Mouse (Mus musculus): Measurements from ENCODE around the gene Gm21973. TPM values are rescaled to one million over a fixed set of nuclear protein-coding genes. Genes with fewer than 3 reads are reported as not detected.
A peak's percentile ranks its signal among the peaks of the same experiment; 100 is the strongest.

Gene Gm21973
- total RNA-seq (2021): not detected

DNA sequence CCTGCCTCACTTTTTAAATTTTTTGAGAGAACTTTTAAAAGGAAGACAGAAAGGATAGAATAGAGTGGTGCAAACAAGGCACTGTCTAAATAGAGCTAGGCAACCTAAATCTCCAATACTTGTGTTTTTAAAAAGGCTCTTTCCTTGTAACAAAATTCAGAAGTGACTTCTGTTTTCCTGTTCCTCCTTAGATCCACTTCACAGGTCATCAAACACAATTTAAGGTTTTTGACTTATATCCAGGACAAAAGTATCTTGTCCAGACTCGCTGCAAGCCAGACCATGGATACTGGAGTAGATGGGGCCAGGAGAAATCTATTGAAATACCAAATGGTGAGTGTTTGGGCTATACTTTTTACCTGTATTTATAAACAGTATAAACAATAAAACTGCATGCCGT, at the start of gene Gm21973:
TSS of gene Gm21973 (plus strand) at position 301 of the 400 bp plus-strand sequence.
- no peak for DNase-seq

DNA sequence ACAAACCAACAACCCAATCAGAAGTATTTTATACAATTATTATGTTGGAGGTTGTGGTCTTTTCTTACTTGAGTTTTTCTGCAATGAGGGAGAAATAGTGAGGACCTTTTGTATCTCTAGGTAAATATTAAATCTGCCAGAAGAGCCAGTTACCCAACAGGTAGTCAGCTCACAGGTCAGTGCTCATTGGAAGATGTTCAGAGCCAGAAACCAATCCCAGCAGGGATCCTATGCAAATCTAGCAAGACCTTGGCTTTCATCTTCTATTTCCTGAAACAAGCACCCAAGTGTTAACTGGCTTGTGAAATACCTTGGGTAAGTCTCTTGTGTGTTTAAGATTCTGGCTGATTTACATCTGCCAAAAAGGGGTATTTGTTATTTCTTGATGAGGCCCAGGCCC, 48.8 kb upstream of the Gm21973 start:
- no peak for DNase-seq

- no peak for DNase-seq
These were observed 47.7 kb upstream of the Gm21973 start for GRCm38 (mm10) chr15:10277461-10277860.

GRCm38 (mm10) chr15:10281546-10281945, 43.6 kb upstream of the Gm21973 start:
- no peak for DNase-seq

DNA sequence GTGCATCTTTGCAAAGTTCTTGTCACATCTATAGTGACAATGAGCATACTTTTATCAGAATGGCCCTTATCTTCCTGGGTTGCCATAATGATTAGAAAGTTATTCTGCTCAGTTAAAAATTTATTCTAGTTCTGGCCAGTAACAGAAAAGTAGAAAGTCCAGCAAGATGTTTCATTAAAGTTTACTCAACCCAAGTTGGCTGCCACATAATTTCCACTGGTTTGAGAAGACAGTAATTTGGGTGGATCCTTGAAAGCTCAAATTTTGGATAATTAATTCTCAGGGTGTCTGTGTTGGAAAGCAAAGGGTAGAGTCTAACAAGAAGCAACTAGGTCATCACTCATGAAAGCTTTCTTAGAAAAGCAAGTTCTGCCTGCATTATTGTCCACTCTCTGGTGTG, 41.5 kb upstream of the Gm21973 start:
- DNase-seq: no peak

DNA sequence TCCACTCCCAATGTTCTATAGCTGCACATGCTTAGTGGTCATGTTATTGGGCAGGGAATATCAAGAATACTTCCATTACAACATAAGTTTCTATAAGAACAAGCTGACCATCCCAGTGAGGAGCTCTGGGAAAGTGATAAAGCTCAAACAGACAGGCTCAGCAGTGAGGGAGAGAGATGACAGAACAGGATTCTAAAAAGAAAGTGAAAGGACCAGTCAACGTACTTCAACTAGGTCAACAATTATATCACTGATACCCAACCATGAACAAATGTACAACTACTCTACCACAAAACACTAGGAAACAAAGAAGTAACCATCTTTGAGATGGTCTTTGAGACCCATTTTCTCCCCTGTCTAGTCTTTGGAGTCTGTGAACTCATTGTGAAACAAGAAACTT, 28.6 kb upstream of the Gm21973 start:
- DNase-seq: no peak

GRCm38 (mm10) chr15:10298058-10298457, 27.1 kb upstream of the Gm21973 start:
- no peak for DNase-seq

DNA sequence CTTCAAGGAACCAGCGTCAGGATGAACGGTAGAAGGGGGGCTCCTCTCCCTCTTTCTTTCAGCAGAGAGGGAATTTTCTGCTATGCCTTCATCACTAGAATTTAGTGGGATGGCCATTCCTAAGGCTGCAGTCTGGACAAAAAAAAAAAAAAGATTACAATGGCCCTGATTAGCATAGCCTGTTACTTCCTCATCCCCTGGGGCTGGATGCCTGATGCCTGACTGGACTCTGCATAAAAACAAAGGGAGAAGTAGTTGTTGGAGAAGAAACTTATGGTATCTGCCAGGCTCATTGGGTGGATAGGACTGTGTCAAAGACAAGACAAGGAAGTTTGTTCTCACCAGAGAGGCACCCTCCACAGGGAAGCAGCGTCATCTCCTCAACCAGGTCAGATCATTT, 25.7 kb upstream of the Gm21973 start:
- no peak for DNase-seq

DNA sequence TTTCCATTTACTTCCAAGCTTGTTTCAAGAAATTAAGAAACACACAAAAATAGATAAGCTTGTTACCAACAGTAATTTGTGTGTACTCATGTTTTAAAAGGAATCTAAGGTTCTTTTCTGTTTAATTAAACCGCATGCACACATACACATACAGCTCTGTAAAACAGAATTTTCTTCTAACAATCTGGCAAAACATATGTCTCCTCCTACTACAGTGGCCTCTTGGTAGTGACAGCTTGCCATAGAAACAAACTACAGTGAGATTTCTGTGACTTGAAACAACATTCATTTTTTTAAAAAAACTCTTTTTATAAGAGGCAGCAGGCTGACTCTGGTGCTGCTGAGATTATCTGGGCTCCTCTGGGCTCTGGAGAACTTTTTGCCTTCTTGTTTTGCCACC, 18.7 kb upstream of the Gm21973 start:
- no peak for DNase-seq

- no peak for DNase-seq
These were observed 13.4 kb upstream of the Gm21973 start for GRCm38 (mm10) chr15:10311826-10312225.

GRCm38 (mm10) chr15:10313522-10314455, 11.4 kb upstream of the Gm21973 start:
- DNase-seq: peak; percentile 43 to 61

GRCm38 (mm10) chr15:10330626-10331025, 5.4 kb downstream of the Gm21973 start:
- DNase-seq: no peak

- no peak for DNase-seq
These were observed 7.4 kb downstream of the Gm21973 start for GRCm38 (mm10) chr15:10332566-10332965.

DNA sequence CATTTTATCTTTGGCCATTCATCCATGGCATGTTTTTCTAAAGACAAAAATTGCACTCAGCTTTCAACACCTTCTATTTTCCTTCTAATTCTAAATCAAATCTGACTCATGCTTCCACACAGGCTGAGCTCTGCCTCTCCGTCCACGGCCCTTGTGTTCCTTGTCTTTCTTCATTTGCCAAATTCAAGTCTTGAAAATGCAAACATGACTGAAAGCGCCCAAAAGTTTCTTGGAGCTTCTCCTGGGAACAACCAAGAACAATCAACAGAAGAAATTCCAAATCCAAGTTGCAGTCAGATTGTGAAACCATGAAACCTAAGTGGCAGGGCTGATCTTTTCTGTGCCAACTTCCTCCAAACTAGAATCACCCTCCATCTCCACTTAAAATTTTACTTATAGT, 13.4 kb downstream of the Gm21973 start:
- no peak for DNase-seq

- no peak for DNase-seq
These were observed 21.9 kb downstream of the Gm21973 start for GRCm38 (mm10) chr15:10347044-10347443.

- no peak for DNase-seq
These were observed 33.1 kb downstream of the Gm21973 start, which contains the start of gene Agxt2 for GRCm38 (mm10) chr15:10358039-10358948. Agxt2 (plus strand) TSS chr15:10358532.

DNA sequence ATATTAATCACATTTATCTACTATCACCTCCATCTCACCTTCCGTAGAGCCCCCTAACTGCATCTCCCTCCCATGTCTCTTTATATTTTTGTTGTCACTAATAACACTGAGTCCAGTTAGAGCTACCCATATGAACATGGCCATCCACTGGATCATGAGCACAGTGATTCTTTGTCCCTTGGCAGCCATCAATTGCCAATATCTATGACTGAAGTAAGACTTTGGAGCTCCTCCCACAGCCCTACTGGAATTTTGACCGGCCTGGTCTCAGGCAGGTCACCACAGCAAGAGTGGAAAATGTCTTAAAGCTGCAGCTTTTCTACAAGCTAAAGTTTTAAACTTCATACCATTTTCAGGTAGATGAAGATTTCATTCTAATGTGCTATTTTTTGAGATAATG, 41.2 kb downstream of the Gm21973 start:
- no peak for DNase-seq

- DNase-seq: no peak
These were observed 50.2 kb downstream of the Gm21973 start for GRCm38 (mm10) chr15:10375404-10375803.

GRCm38 (mm10) chr15:10378338-10378959, 53.3 kb downstream of the Gm21973 start:
- DNase-seq: no peak

DNA sequence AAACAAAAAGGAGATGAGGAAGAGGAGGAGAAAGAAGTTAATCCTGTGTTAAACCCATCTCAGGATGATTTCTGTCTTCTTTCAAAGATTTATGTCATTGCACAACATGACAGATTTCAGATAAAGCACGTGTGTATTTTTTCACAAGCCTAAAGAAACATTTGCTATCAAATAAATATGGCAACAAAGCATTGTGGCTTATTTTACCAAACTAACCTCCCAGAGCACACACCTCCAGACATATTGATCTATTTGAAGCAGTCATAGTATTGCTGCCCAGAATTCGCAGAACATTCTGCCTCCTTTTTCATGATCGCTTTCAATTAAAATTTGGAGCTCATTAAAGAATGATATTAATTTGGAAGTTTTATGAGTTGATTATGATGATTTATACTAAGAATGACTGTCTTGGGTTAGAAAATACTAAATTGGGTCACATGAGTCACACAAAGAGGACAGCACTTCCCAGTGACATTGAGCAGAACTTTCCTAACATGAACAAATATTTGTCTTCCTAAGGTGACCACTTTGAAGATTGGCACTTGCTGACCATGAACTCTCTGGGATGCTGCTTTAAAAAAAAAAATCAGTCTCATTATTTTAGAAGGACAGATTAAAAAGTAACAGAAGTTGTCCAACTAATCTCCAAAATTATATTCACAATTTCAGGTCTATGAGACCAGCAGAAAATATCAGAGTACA, 54.7 kb downstream of the Gm21973 start:
- DNase-seq: no peak

- no peak for DNase-seq
These were observed 62.1 kb downstream of the Gm21973 start for GRCm38 (mm10) chr15:10387263-10387662.

- DNase-seq: no peak
These were observed 74.6 kb downstream of the Gm21973 start for GRCm38 (mm10) chr15:10399795-10400194.

Data from layer of hippocampus, postnatal 36 days (tissue).